Comparison of ENCODE assay signal across 7 mouse cellular contexts in genomic region chr2:153345071-153345453, GRCm38 (mm10). TPM values are rescaled to one million over a fixed set of nuclear protein-coding genes. Genes with fewer than 3 reads are reported as not detected.
DNase-seq lines count a peak whose midpoint lies in the region; ATAC-seq lines count a peak whose summit lies in the region.

No protein-coding gene starts in this region.

- no peaks in the 10 kb centered on the region for H3K27me3 ChIP-seq in lung, embryonic 15.5 days
- H3K27me3 ChIP-seq in embryonic facial prominence, embryonic 12.5 days, result no peaks in the 10 kb centered on the region
- H3K27me3 ChIP-seq in hindbrain, embryonic 11.5 days (ENCODE audit: control insufficient read depth, insufficient read depth, low read length), result no peaks in the 10 kb centered on the region
- H3K27me3 ChIP-seq in midbrain, embryonic 11.5 days (ENCODE audit: control insufficient read depth, insufficient read depth, low read length), result no peaks in the 10 kb centered on the region

- H3K36me3 ChIP-seq in lung, embryonic 15.5 days, result peaks cover 7% of the 10 kb centered on the region; the same call in 1 of the 2 replicates
- H3K36me3 ChIP-seq in embryonic facial prominence, embryonic 12.5 days, result 0 out of 2 replicates have a peak, but pooled peaks cover 5% of the 10 kb centered on the region
- H3K36me3 ChIP-seq in hindbrain, embryonic 11.5 days (ENCODE audit: control insufficient read depth, insufficient read depth, low read length), result no peaks in the 10 kb centered on the region
- no peaks in the 10 kb centered on the region for H3K36me3 ChIP-seq in midbrain, embryonic 11.5 days (ENCODE audit: control insufficient read depth, insufficient read depth, low read length)

- H3K4me1 ChIP-seq in lung, embryonic 15.5 days, result peaks cover 28% of the 10 kb centered on the region
- H3K4me1 ChIP-seq in embryonic facial prominence, embryonic 12.5 days, result peaks cover 22% of the 10 kb centered on the region
- H3K4me1 ChIP-seq in hindbrain, embryonic 11.5 days (replicated peaks; ENCODE audit: control insufficient read depth, insufficient read depth, low read length), result no peaks in the 10 kb centered on the region
- peaks cover 25% of the 10 kb centered on the region for H3K4me1 ChIP-seq in midbrain, embryonic 11.5 days (ENCODE audit: control insufficient read depth, insufficient read depth, low read length)

- peak overlapping the region; percentile 59 for H3K4me2 ChIP-seq in lung, embryonic 15.5 days
- H3K4me2 ChIP-seq in embryonic facial prominence, embryonic 12.5 days (replicated peaks), result peak overlapping the region; percentile 54
- H3K4me2 ChIP-seq in hindbrain, embryonic 11.5 days (replicated peaks; ENCODE audit: low read depth, low read length), result peak overlapping the region; percentile 66
- peak overlapping the region; percentile 59 for H3K4me2 ChIP-seq in midbrain, embryonic 11.5 days

- H3K4me3 ChIP-seq in lung, embryonic 15.5 days, result peak overlapping the region; percentile 84
- peak overlapping the region; percentile 76 for H3K4me3 ChIP-seq in embryonic facial prominence, embryonic 12.5 days
- H3K4me3 ChIP-seq in hindbrain, embryonic 11.5 days (ENCODE audit: low read depth, low read length), result peak overlapping the region; percentile 92
- peak overlapping the region; percentile 96 for H3K4me3 ChIP-seq in midbrain, embryonic 11.5 days (ENCODE audit: low read depth, low read length)

- WGBS in lung, embryonic 15.5 days, result 3% methylated on average over 11 of the region's 11 CpGs
- 5% methylated on average over 11 of the region's 11 CpGs for WGBS in embryonic facial prominence, embryonic 12.5 days
- 11% methylated on average over 11 of the region's 11 CpGs for WGBS in hindbrain, embryonic 11.5 days
- WGBS in midbrain, embryonic 11.5 days, result 7% methylated on average over 11 of the region's 11 CpGs

- DNase-seq in lung, adult 18-20 months, result no peak
- no peak for DNase-seq in hindbrain, embryonic 11.5 days (ENCODE audit: low spot score)
- DNase-seq in midbrain, embryonic 11.5 days (ENCODE audit: low spot score, missing footprints), result no peak
- no peak for DNase-seq in gastrocnemius, postnatal 10 days
- DNase-seq in ovary, adult 18-20 months (ENCODE audit: low spot score), result no peak

- peak overlapping the region; percentile 58 for H3K9ac ChIP-seq in lung, embryonic 15.5 days
- peak overlapping the region; percentile 70 for H3K9ac ChIP-seq in embryonic facial prominence, embryonic 12.5 days
- H3K9ac ChIP-seq in hindbrain, embryonic 11.5 days (ENCODE audit: low read depth, low read length), result peak overlapping the region; percentile 73
- peak overlapping the region; percentile 64 for H3K9ac ChIP-seq in midbrain, embryonic 11.5 days (ENCODE audit: low read length)

- peak overlapping the region; percentile 100 for H3K27ac ChIP-seq in lung, embryonic 15.5 days
- peak overlapping the region; percentile 99 for H3K27ac ChIP-seq in embryonic facial prominence, embryonic 12.5 days
- H3K27ac ChIP-seq in hindbrain, embryonic 11.5 days (ENCODE audit: low read depth, low read length), result peak overlapping the region; percentile 43
- H3K27ac ChIP-seq in midbrain, embryonic 11.5 days (ENCODE audit: low read depth, low read length), result no peak overlapping the region

- no peak for ATAC-seq in lung, embryonic 15.5 days (ENCODE audit: borderline replicate concordance, extremely low read depth, low FRiP score, low TSS enrichment)
- ATAC-seq in embryonic facial prominence, embryonic 12.5 days (ENCODE audit: insufficient number of reproducible peaks, insufficient read depth, low FRiP score, low TSS enrichment), result no peak
- ATAC-seq in hindbrain, embryonic 11.5 days (ENCODE audit: low FRiP score), result no peak
- peak; percentile 2; the same call in 1 of the 2 replicates for ATAC-seq in midbrain, embryonic 11.5 days (ENCODE audit: low FRiP score)

- no peaks in the 10 kb centered on the region for H3K9me3 ChIP-seq in lung, embryonic 15.5 days
- no peaks in the 10 kb centered on the region for H3K9me3 ChIP-seq in embryonic facial prominence, embryonic 12.5 days
- no peaks in the 10 kb centered on the region for H3K9me3 ChIP-seq in hindbrain, embryonic 11.5 days (ENCODE audit: control insufficient read depth, low read length)
- H3K9me3 ChIP-seq in midbrain, embryonic 11.5 days (ENCODE audit: control insufficient read depth, low read length), result no peaks in the 10 kb centered on the region

RNA-seq across cellular contexts. Expression of gene Asxl1, which starts 0.6 kb away (rescaled TPM):
- 15.9 and 16.3 TPM in 2 replicates for polyA plus RNA-seq in lung, embryonic 15.5 days (2015; fragmentation: Nextera tagmentation; extraction: Ambion mirVana)
- polyA plus RNA-seq in embryonic facial prominence, embryonic 12.5 days (2016; fragmentation: Nextera tagmentation; extraction: Ambion mirVana), result 19.1 and 23.9 TPM in 2 replicates
- polyA plus RNA-seq in hindbrain, embryonic 11.5 days (2014; fragmentation: Nextera tagmentation; extraction: Ambion mirVana), result 19.0 and 21.0 TPM in 2 replicates
- 19.6 TPM in 2 replicates for polyA plus RNA-seq in midbrain, embryonic 11.5 days (2014; fragmentation: Nextera tagmentation; extraction: Ambion mirVana)
- 10 to 100 TPM; 14.7 to 19.6 TPM for total RNA-seq in gastrocnemius, postnatal 10 days (2021)

RNA-seq across cellular contexts. Expression of gene Kif3b, which starts 53.8 kb away (rescaled TPM):
- 6.2 and 7.3 TPM in 2 replicates for polyA plus RNA-seq in lung, embryonic 15.5 days (2015; fragmentation: Nextera tagmentation; extraction: Ambion mirVana)
- polyA plus RNA-seq in embryonic facial prominence, embryonic 12.5 days (2016; fragmentation: Nextera tagmentation; extraction: Ambion mirVana), result 7.6 TPM in 2 replicates
- polyA plus RNA-seq in hindbrain, embryonic 11.5 days (2014; fragmentation: Nextera tagmentation; extraction: Ambion mirVana), result 8.2 and 9.4 TPM in 2 replicates
- polyA plus RNA-seq in midbrain, embryonic 11.5 days (2014; fragmentation: Nextera tagmentation; extraction: Ambion mirVana), result 7.5 and 9.4 TPM in 2 replicates
- 1 to 10 TPM; 6.0 to 6.9 TPM for total RNA-seq in gastrocnemius, postnatal 10 days (2021)
